Mouse (Mus musculus) cerebellum, adult 9-11 months (tissue): ENCODE measurements around the gene Rpl10l.

Experiments
- DNase-seq: peaks from one replicate; pipeline ENCODE4 v3.0.0; 2022

Rpl10l gene

GRCm38 (mm10) chr12:66283991-66284622 lies at the start of gene Rpl10l:
Gene Rpl10l, minus strand, starts transcription at chr12:66284401.
- no peak for DNase-seq

GRCm38 (mm10) chr12:66275890-66276289 lies 8.3 kb downstream of the Rpl10l start:
- no peak for DNase-seq

DNA sequence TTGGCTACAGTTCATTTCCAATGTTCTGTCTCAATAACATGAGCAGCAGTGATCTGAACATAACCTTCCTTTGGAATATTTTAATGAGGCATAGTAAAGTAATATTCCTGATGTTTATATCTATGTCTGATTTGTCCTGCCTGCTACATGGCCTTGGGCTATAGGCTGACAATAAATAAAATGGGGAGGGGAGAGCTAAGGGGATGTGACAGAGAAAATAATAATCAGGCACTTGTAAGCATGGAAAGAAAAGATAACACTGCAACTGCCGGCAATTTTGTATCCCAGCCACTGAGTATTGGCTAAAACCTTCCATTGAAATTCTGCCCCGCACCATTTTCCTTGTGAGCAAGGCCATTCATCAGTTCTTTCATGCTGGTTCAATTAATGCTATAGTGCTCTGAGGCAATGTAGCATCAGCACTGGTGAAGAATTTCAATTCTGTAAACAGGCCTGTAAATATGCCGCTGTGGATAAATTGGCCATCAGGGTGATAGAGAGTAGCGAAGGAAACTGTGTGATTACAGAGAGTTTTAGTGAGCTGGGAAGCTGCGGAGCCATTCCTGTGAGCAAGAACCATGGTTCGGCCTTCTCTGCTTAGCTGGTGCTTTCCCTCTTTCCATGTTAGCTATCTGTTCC lies 38.6 kb downstream of the Rpl10l start:
- DNase-seq, result no peak

GRCm38 (mm10) chr12:66234158-66234557 lies 50.0 kb downstream of the Rpl10l start:
- no peak for DNase-seq
